Mouse (Mus musculus) megakaryocyte, adult 5-6 weeks (primary cell): ENCODE measurements around the gene Ankrd2. TPM values are rescaled to one million over a fixed set of nuclear protein-coding genes. Genes with fewer than 3 reads are reported as not detected.
"Not testable (repeated sequence)": the region's sequence is repeated elsewhere in the genome, so short reads cannot be mapped to it uniquely, and the experiment has no call there.

Source experiments
- ATAC-seq: 2 replicates; pipeline ENCODE4 v1.8.0; 2016; ENCODE audit warnings: mild to moderate bottlenecking, inconsistent platforms; ENCODE audit not compliant: poor library complexity, severe bottlenecking
- total RNA-seq, 2 experiments: library from RNA; stranded (forward) in 1 of 2; stranded (reverse) in 1 of 2; fragments of 153-499, 151-499 nt in 1 of 2; fragments of 221-1000, 200-1000 nt in 1 of 2; gene quantifications; 2 replicates each; pipeline versions ENCODE4 v1.2.3 to v1.2.4; 2015 to 2017

Gene Ankrd2
- total RNA-seq, 2 experiments from 2014 or later: not detected

DNA sequence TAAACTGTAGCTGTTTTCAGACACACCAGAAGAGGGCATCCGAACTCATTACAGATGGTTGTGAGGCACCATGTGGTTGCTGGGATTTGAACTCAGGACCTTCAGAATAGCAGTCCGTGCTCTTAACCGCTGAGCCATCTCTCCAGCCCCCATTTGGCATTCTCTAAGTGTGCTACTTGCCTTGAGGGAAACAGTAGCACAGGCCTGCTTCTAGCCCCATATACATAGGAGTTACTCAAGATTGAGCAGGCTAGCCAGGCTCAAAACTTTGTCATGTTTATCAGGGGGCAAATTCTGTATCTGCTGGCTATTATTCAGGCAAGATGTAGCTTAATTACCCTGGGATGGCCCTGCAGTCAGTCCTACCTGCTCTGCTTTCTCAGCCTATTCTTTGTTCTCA, 15.6 kb downstream of the Ankrd2 start:
- no peak for ATAC-seq

DNA sequence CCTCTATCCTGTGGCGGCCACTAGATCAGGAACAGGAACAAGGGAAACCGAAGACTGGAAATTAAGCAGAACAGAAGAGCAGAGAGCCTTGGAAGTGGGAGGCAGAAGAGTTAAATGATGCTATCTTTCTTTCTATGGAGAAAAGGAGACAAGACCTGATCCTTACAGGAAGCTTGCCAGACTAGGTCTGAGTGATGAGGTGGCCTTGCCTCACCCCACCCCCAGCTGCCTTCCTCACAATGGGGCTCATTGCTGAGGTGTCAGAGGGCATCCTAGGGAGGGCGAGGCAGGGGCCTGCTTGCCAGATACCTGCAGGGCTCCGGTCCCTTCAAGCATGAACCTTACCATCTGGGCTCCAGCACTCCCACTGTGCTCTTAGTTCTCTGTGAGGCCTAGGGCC, 16.1 kb downstream of the Ankrd2 start, which contains the start of gene 4933411K16Rik:
Gene 4933411K16Rik, plus strand, starts transcription at position 301 of the 400 bp plus-strand sequence.
- ATAC-seq: no peak

DNA sequence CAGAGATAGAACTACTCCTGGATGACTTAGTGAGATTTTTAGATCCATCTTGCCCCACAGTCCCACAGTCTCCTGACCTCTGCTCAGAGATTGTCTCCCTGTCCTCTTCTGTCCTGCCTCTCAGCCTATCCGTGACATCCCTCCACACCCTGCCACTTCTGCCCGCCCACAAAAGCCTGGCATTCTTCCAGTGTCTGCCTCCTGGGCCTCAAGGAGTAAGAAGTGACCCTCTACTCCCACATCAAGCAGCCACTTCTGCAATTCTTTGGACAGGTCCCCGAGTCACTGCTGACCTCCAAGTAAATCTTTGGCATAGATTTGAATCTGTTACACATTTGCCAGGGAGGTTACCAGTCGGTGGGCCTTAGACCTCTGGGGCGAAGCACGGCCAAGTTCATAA, 18.5 kb downstream of the Ankrd2 start:
- ATAC-seq: no peak

DNA sequence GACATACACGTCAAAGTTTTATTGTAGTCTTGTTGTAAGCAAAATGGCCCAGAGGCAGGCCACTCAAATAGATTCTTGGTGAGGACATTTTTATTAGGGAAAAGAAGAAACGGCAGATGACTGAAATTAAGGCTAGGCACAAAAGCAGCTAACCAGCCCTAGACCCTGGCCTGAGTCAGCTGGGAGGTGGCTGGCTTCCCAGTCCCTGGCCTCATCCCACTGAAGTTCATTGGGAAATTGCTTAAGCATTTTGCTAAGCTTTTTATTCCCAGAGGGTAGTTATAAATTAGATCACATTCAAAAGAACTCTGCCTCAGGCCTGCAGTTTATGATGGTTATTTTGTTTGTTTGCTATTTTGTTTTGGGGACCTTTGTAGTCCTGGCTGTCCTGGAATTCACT, 20.1 kb downstream of the Ankrd2 start:
- no peak for ATAC-seq

DNA sequence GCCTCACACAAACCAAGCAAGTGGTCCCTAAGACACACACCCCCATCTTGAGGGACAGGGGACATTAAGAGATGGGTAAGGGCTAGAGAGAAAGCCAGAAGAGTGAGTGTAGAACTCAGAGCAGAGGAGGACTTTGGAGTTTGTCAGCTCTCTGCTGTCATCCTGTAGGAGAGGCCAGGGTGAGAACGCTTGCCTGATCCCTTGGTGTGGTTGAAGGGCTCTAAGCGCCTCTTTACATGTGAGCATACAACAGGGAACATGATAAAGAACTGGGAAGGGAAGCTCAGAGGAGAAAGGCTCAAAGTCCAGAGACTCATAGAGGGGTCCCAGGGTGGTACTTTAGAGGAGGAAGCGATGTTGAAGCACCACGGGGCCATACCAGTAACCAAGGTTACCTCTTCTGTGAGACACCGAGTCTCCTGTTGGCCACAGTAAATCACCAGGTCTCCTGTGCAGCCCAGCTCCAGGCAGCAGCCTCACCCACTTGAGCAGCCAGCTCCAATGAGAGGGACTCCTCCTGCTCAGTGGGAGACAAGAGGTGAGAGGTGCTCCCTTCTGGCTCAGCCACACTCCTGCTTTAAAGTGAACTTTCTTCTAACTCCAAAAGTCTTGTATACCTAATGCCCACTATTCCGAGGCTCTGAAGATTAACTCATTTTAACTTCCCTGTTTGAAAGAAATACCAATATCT, 21.1 kb downstream of the Ankrd2 start:
- no peak for ATAC-seq

DNA sequence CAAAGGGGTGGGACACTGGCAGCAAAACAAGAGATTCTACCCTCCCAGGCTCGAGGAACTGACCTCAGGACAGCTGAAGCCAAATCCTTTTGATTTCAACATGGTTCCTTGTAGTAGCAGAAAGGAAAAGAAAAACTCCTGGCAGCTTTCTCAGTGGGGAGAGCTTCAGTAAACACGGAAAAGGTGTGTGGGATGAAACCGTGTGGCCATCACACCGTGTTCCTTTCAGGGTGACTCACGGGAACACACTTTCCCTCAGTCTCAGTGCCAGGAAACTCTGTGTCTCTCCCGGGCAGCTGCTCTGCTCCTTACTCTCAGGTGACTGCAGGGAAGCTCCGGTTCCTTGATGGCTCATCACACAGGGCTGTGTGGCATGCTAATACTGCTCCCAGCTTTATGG, 22.6 kb downstream of the Ankrd2 start:
- ATAC-seq: no peak

DNA sequence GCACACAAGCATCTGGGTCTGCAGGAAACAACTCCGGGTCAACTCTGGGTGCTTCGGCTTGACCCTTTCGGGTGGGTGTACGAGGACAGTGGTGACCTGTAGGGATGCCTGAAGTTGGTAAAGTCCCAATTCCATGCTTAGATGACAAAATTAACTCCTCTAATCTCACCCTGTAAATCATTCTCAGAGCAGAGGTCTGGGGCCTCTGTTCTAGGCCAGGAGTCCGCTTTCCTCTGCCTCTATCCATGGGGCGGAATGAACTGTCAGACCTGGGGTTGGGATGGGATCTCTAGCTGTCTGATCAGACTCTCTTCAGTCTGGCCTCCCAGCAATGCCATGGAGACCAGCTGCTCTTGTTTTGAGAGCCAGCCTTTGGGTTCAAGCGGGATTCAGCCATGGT, 25.6 kb downstream of the Ankrd2 start:
- ATAC-seq: no peak

DNA sequence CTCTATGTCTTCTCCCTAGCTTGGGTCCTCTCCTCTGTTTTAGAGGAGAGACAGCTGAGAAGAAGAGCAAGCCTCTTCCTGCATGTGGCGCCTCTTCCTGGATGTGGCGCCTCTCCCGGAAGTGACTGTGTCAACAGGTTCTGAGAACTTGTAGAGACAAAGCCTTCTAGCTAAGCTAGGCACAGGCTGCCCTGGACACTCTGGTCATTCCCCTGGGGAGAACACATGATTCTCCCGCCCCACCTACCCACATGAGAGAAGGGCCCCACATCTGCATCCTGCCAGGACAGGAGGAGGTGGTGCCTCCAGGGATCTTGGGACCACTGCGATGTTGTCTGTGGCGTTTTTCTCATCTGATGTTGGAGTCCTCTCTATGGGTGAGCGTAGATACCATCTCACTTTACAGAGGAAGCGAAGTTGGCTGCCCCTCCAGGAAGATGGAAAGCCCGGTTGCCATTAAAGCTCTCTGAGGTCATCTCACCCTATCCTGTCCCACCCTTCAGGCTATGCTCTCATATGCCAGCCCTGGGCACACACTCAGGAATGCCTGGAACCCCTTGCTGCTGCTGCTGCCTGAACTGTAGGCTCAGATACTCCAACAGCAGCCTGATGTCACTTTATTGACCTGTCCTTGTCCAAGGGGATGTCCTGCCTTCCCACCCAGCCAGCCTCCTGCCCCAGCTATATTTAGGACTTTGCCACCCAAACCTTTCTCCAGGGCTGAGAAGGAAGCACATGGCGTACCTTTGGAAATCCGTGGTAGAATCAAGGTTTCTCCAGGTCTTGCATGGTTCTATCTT, 32.8 kb downstream of the Ankrd2 start:
- no peak for ATAC-seq

DNA sequence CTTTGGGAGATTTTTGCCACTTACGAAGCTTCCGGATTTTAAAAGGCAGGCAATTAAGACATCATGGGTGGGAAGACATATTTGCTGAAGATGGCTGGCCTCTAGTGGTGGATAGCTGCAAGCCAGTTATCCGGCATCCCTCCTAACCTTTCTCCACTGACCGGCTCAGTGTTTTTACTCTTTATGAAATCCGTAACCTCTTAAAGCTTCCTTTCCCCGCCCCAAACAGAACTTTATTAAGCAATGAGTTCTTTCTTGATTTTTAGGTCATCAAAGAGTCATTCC, 33.4 kb downstream of the Ankrd2 start:
- no peak for ATAC-seq

DNA sequence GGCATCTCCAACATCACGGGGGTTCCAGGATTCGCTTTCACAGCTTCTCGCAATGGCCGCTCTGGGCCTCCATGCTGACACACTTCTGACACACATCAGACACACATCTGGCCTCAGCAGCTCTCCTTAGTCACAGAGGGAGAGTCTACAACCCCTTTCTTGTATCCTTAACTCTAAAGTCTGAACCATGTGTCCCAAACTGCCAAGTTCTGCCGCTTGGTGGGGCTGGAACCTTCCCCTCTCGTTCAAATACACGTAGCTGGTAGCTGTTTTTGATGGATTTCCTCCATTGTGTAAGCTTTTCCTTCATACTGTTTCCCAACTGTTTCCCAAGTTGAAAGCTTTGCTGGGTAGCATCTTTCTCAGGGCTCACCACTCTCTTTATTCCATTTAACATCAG, 35.4 kb downstream of the Ankrd2 start:
- ATAC-seq: no peak

DNA sequence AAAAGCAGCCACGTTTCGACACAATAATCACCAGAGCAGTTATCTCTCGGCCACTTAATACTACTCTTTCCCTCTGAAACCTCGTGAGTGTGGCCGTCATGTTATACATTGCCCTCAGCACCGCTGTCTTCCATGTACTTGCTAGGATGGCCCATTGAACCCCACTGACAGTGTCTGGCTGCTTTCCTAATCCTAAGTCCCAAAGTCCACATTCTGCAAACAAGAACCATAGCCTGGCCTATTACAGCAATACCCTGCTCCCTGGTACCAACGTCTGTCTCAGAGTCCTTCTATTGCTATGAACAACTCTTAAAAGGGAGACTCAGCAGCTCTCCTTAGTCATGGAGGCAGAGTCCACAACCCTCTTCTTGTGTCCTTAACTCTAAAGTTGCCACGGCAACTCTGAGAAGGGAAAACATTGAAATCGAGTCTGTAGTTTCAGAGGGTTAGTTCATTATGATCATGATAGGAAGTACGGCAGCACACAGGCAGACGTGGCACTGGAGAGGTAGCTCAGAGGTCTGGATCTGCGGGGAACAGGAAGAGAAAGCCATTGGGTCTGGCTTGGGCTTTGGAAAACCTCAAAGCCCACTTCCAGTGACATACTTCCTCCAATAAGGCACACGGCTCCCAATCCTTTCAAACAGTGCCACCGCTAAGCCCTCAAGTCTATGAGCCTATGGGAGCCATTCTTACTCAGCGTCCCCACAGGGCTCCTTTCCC, 36.2 kb downstream of the Ankrd2 start:
- no peak for ATAC-seq

DNA sequence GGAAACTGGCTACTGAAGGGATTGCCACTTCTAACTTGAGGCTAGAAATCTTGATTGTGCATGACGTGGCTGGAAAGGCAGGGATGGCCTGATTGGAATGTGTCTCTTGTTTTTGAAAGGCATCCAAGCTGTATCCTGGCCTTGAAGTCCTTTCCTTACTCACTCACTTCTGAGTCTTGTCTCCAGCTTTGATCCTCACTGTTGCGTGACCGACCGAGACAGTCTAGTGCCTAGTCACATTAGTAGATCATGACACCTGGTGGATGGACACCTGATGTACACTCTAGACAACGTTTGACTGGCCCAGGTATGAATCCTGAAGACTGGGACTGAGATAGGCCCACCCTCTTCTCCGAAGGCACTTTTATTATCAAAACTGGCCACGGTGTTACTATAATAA, 37.0 kb downstream of the Ankrd2 start:
- no peak for ATAC-seq

DNA sequence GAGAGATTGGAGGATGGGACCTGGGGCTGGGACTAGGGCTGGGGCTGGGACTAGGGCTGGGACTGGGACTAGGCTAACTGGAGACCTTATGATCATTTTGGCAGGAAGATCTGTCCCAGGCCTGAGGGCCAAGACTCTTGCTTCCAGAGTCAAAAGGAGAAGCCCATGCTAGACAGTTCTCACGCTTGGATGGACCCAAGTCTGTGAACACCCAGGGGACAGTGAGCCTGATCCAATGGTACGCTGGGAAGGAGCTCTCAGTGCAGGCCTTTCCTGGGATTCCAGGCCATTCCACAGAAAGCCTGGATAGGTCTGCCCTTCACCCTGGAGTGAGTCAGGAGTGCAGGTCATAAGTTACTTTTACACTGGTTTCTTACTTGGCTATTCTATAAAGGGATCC, 39.3 kb downstream of the Ankrd2 start:
- no peak for ATAC-seq

DNA sequence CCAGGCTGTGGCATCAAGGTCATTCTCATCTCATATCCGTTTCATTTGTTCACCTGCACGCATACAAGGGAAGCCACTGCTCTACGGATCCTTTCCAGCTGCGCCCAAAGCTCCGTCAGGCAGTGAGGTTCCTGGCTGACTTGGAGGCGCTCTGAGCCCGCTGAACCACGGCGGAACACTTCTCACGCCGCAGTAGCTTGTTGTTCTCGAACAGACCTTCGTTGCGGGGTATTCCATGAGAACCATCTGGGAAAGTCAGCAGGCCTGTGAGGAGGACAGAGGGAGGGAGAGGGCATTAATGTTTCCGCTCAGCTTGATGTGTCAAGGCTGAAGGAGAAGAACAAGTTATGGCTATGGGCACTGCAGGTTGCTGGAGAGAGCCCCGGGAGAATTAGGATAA, 40.2 kb downstream of the Ankrd2 start:
- ATAC-seq: no peak

DNA sequence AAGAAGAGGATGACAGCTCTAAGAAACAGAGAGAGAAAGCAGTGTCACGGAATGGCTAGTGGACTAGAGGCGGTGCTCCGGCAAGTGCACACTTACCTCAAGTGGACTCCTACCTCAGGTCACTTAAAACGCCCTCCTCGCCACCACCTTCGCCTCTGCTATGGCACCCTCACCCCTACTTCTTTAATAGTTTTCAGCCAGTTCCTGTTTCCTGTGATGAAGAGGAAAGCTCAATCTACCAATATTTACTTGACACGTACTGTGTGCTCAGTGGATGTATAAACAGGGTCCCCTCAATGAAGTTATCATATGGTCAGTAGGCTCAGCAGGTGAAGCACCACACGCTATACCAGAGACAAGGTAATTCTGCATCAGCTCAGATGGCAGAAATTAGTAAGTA, 42.8 kb downstream of the Ankrd2 start:
- ATAC-seq: no peak

DNA sequence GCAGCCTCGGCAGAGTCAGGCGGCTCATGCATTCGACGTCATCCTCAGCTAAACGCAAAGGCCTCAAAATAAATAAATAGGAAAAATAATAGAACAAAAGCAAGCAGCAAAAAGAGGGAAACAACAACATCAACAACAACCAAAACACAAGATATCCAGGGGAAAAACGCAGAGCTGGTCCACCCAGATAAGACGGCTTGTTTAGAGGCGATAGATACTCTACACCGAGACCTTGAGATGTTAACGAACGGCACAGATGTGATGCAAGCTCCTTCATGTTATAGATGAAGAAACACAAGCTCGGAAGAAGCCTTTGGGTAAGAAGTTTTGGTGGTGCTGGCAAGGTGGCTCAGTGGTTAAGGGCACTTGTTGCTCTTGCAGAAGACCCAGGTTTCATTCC, 43.2 kb downstream of the Ankrd2 start:
- no peak for ATAC-seq

DNA sequence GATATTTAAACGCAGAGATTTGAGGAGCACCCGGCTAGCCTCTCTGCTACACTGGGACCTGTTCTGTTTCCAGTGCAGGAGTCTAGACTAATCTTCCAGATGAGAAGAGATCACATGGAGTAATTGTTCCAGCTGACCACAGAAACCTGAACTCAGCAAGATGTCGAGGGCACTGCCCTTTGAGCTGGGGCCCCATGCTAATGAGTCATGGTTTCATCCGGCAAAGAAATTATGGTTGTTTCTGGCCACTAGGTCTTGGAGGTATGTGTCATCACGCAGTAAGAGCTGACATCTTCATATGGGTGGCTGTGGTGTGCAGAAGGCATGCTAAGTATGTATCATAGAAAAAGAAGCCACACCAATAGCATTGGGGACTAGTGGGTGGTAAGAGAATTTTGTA, 44.1 kb downstream of the Ankrd2 start:
- ATAC-seq: no peak

DNA sequence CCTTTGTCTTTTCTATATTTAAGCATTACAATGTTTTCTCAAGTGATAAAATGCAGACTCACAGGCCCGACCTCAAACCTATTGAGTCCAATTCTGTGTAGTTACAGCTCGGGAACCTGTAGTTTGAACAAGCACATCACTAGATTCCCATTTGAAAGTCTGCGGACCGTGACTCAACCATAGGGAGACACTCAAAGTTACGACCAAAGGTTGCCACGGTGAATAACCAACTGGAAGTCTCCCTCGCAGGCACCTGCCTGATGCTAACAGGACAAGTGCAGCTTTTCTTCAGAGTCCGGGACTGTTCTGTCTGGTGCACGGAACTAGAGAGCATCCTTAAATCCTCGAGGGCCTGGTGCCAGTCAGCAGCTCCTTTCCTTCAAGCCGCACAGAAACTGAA, 44.7 kb downstream of the Ankrd2 start:
- no peak for ATAC-seq

DNA sequence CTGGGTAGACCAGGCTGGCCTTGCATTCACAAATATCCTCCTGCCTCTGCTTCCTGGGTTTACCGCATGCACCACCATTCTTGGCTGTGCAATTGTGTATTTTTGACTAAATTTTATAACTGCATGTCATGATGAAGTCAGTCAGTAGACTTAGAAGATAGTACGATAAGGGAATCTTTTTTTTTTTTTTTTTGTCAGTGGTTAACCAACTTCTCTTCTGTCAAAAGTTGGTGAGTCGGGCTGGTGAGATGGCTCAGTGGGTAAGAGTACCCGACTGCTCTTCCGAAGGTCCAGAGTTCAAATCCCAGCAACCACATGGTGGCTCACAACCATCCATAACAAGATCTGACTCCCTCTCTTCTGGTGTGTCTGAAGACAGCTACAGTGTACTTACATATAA, 45.8 kb downstream of the Ankrd2 start:
- ATAC-seq: not testable (repeated sequence)

DNA sequence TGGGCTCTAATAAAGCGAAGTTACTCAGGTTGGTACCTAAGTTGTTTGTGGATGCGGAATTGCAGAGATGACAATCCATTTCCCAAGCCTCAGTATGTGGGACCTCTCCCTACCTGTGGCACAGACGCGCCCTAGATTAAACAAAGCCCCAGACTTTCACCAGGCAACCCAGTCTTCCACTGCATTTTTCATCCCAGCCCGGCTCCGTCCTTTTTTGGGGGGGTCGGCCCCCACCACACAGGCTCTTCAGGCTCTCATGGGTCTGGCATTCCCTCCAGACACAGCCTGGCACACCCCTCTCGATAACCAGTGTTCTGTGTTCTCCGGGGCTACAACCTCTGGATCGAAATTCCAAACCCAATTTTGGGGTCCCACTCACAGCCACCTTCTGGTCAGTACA, 49.9 kb downstream of the Ankrd2 start:
- ATAC-seq: no peak

DNA sequence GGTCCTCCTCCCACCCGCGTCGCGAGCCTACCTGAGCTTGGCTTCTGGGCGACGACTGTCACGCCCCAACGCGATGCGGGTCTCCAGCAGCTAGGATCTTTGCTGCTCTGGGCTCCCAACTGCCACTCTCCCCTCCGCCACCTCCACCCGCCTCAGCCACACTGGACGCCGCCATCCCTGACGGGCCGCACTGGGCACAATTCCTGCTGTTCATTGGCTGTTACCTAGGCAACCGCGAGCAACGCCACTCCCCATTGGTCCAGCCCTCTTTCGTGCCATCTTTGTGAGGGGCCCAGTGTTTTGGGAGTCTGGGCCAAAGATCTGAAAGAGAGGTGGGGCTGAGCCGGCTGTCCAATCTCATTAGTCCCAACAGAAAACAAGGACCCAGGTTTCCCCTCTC, 50.4 kb downstream of the Ankrd2 start, which contains the start of gene Morn4:
Gene Morn4, minus strand, starts transcription at position 192 of the 400 bp plus-strand sequence.
- no peak for ATAC-seq
